Mouse (Mus musculus) bone marrow, adult 2 months (tissue): ENCODE data around the gene Map2k2. TPM values are rescaled to one million over a fixed set of nuclear protein-coding genes. Genes with fewer than 3 reads are reported as not detected.

Source experiments
- H3K27ac ChIP-seq: fragments of 200-500 bp; 2 replicates; pipeline ENCODE4 v1.5.1; 2012; ENCODE audit warnings: low read depth, mild to moderate bottlenecking, control low read depth, inconsistent platforms, low read length; ENCODE audit not compliant: control insufficient read depth, poor library complexity, insufficient read depth
- H3K4me1 ChIP-seq: fragments of 200-500 bp; 2 replicates; pipeline ENCODE4 v1.6.1; 2011; ENCODE audit warnings: low read length; ENCODE audit not compliant: control insufficient read depth, insufficient read depth
- H3K4me3 ChIP-seq: fragments of 200-500 bp; replicated peaks from 2 replicates; pipeline ENCODE3; 2011; ENCODE audit warnings: mild to moderate bottlenecking, low read depth, low read length, control low read depth; ENCODE audit not compliant: control insufficient read depth
- CTCF ChIP-seq: fragments of 200-500 bp; IDR thresholded peaks from 2 replicates; pipeline ENCODE4 v1.5.1; 2011; ENCODE audit warnings: low read length, control low read depth; ENCODE audit not compliant: control insufficient read depth, insufficient read depth
- POLR2A ChIP-seq: fragments of 200-500 bp; IDR thresholded peaks from 2 replicates; pipeline ENCODE4 v1.6.1; 2011; ENCODE audit warnings: low read depth, mild to moderate bottlenecking, control low read depth, low read length, borderline replicate concordance; ENCODE audit not compliant: control insufficient read depth
- WGBS: fragments of 180-500 bp; shearing (Covaris S2); methylation state at CpG from one replicate; pipeline ENCODE4 v1.1.7; 2018; 5-methylcytosine and 5-hydroxymethylcytosine counted together
- polyA plus RNA-seq: library from polyadenylated mRNA; stranded (reverse); fragments of >200 nt; gene quantifications from 2 replicates; pipeline ENCODE4 v1.2.4, GENCODE M21; 2011; ENCODE audit warnings: low replicate concordance; ENCODE audit not compliant: missing spikeins, insufficient read depth, insufficient read length

The Map2k2 gene
- polyA plus RNA-seq, 1 experiment, result 108 TPM

DNA sequence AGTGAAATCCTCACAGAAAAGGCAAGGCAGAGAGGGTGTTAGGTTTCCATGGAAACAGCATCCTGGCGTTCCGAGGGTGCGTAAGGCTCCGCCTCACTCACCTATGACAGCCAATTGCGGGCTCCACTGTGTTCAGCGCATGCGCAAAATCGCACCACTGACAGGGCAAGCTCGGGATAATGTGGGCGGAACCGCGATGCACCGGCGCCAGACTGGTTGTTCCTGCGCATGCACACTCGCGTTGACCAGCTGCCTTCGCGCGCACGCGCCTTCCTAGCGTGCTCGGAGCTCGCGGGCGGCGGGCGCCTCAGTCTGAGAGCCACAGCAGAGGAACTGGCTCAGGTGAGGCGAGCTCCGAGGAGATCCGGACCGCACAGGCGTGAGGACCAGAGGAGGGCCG lies 35.9 kb upstream of the Map2k2 start, which contains the start of gene Thop1:
Gene Thop1 (plus strand): TSS at position 200 of the 400 bp plus-strand sequence.
- TF ChIP-seq CTCF (no peak), POLR2A (peak; percentile 81; the same call in 1 of the 2 replicates)
- peaks cover 3% of the 10 kb centered on the region; the same call in 1 of the 2 replicates for H3K4me1 ChIP-seq
- peak within 1 kb of the TSS; percentile 27; the same call in 1 of the 2 replicates for H3K27ac ChIP-seq
- WGBS, result 0% methylated on average over 35 of the region's 35 CpGs
- peak within 1 kb of the TSS; percentile 45 for H3K4me3 ChIP-seq

DNA sequence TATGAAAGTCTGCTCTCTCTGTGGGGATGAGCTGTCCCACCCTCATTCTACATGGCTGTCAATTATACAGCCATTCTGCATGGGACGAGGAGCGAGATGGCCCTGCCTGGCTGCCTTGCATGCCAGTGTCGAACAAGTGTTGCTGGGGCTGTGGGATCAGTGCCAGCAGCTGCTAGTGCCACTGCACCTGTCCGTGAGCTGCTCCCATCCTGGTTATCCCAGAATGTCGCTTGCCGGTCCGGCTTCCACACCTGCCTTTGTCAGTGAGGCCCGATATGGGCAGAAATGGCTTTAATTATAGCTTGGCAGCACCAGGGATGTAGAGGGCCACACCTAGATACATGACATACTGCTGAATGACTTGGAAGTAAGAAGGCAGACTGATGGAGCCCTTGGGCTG lies 33.4 kb upstream of the Map2k2 start:
- Histone ChIP-seq H3K4me3 (no peak overlapping the region), H3K4me1 (peaks cover 6% of the 10 kb centered on the region; the same call in 1 of the 2 replicates), H3K27ac (no peak overlapping the region)
- WGBS, result 91% methylated on average over 8 of the region's 8 CpGs
- TF ChIP-seq CTCF, result no peak

DNA sequence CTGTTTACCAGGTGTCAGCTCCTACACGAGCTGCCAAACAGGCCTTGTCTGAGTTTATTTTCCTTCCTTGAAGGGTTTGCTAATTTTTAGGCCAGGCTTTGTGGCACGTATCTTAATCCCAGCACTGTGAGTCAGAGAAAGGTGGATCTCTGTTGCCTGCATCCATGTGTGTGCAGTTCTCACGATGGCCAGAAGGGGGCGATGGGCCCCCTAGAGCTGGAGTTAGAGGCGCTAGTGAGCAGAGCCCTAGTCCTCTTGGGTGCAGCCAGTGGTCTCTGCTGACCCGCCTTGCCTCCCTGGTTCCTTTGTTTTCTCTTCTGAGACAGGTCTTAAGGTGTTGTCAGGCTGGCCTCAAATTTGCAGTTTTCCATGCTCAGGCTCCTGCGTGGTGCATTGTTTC lies 32.3 kb upstream of the Map2k2 start:
- Histone ChIP-seq H3K27ac (no peak overlapping the region), H3K4me3 (no peak overlapping the region), H3K4me1 (peaks cover 6% of the 10 kb centered on the region; the same call in 1 of the 2 replicates)
- TF ChIP-seq POLR2A (no peak), CTCF (peak; percentile 60)
- WGBS, result 68% methylated on average over 7 of the region's 7 CpGs

DNA sequence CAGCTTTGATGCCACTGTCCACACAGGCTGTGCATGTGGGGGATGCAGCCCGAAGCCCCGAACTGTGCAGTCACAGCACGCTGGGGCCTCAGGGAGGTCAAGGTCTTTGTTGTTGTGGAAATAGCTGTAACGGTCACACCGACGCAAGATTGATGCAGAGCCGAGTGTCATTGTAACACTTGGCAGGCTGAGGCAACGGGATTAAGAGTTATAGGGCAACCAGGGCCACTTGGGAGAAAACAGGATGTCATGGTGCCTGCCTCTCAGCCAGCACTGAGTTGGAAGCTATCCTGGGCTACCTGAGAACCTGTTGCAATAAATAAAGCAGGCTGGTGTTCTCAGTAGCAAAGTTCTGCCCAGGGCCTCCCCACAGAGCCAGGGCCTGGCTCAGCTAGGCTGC lies 30.0 kb upstream of the Map2k2 start:
- 66% methylated on average over 8 of the region's 8 CpGs for WGBS
- H3K4me1 ChIP-seq, result peaks cover 3% of the 10 kb centered on the region; the same call in 1 of the 2 replicates
- H3K4me3 ChIP-seq, result no peak overlapping the region
- TF ChIP-seq CTCF (no peak), POLR2A (no peak)
- no peak overlapping the region for H3K27ac ChIP-seq

DNA sequence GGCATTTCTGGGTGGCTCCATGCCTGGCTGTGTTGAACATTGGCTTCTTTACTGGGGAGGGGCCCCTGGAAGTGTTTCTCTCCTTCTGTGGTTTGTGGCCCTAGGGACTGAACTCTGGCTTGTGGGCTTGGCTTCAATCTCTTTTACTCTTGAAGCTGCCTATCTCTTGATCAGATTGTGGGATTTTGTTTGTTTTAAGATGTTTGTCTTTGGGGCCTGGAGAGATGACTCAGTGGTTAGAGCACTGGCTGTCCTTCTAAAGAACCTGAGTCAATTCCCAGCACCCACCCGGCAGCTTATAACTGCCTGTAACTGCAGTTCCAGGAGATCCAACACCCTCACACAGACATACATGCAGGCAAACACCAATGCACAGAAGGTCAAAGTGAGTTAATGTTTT lies 29.4 kb upstream of the Map2k2 start:
- H3K4me1 ChIP-seq, result peaks cover 3% of the 10 kb centered on the region; the same call in 1 of the 2 replicates
- TF ChIP-seq CTCF (no peak), POLR2A (no peak)
- no peak overlapping the region for H3K27ac ChIP-seq
- H3K4me3 ChIP-seq, result no peak overlapping the region
- 90% methylated on average over 1 of the region's 1 CpGs for WGBS

DNA sequence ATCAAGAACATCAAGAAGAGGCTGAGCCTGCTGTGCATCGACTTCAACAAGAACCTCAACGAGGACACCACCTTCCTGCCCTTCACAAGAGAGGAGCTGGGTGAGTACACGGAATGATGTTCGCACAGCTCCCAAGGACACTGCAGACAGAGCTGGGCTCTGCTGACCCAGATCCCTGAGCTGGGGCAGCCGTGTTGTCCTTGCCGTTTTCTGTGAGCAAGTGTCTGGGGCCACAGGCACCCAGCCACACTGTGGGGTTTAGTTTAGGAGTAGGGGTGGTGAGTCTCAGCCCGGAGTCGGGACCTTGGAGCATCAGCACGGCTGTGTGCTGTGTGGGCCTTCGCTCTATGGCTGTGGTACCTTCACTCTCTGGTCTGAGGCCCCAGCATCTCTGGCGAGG lies 27.8 kb upstream of the Map2k2 start:
- no peak overlapping the region for H3K4me3 ChIP-seq
- TF ChIP-seq CTCF, result no peak
- no peak for TF ChIP-seq POLR2A
- H3K27ac ChIP-seq, result peak overlapping the region; percentile 45; the same call in 1 of the 2 replicates
- H3K4me1 ChIP-seq, result peaks cover 3% of the 10 kb centered on the region; the same call in 1 of the 2 replicates
- 89% methylated on average over 11 of the region's 11 CpGs for WGBS

DNA sequence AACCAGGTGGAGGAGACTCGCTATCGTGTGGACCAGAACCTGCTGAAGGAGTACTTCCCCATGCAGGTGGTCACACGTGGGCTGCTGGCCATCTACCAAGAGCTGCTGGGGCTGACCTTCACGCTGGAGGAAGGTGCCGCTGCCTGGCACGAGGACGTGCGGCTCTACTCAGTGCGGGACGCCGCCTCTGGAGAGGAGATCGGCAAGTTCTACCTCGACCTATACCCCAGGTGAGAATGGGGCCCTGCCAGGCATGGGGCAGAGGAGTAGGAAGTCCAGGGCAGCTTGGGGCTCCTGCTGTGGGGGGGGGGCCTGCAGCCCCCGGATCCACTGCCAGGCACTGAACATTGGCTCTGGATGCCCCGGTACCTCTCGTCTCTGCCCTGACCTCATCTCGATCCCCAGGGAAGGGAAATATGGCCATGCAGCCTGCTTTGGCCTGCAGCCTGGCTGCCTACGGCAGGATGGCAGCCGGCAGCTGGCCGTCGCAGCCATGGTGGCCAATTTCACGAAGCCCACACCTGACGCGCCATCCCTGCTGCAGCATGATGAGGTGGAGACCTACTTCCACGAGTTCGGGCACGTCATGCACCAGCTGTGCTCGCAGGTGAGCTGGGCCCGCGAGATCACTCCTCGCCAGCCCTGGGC lies 25.6 kb upstream of the Map2k2 start:
- no peak overlapping the region for H3K4me3 ChIP-seq
- no peak overlapping the region; the same call in 1 of the 2 replicates for H3K27ac ChIP-seq
- peaks cover 3% of the 10 kb centered on the region; the same call in 1 of the 2 replicates for H3K4me1 ChIP-seq
- TF ChIP-seq POLR2A (no peak), CTCF (no peak)
- WGBS, result 94% methylated on average over 31 of the region's 31 CpGs

DNA sequence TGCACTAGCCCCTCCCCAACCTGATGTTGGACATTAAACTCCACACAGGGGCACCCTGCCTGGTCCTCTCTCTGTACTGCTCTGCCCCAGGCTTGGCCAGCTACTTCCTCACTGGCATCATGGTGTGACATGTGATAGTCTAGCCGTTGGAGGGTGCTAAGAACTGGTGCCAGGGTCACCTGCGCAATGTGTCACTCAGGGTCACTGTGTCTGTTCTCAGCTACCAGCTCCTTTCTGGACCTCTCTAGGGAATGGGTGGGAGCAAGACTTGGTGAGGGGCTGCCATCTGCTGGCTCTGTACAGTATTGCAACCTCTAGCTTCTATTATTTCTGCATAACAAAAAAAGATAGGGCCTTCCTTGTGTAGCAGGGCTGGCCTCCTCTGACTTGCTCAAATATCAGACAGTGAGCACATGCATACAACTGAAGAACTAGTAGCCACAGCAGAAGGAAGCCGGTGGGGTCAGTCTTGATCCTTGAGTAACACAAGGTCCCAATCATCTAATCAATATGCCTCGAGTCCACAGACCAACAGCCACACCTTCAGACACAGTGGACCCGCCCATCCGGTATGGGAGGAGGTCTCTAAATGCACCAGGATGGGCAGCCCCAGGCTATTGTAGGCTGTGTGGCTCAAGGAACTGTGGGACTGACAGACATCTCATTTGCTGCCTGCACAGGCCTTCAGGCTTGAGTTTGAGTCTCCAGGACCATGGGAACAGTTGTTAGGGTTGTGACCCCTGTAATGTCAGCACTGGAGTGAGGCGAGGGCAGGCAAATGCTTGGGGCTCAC lies 23.4 kb upstream of the Map2k2 start:
- Histone ChIP-seq H3K4me1 (no peaks in the 10 kb centered on the region; the same call in 1 of the 2 replicates), H3K4me3 (no peak overlapping the region), H3K27ac (no peak overlapping the region)
- WGBS, result 67% methylated on average over 7 of the region's 7 CpGs
- TF ChIP-seq POLR2A (no peak), CTCF (peak; percentile 84)
